Mouse (Mus musculus): Measurements from ENCODE around the gene Arl15. TPM values are rescaled to one million over a fixed set of nuclear protein-coding genes. Genes with fewer than 3 reads are reported as not detected.

The Arl15 gene
- polyA plus RNA-seq, 1 experiment from 2014 or later: 10.8 TPM

- H3K27me3 ChIP-seq (ENCODE audit: insufficient read depth, low read length): no peaks in the 10 kb centered on the region
- H3K4me2 ChIP-seq (ENCODE audit: low read length): no peak overlapping the region
- peak; percentile 64 for DNase-seq (ENCODE audit: low spot score)
- H3K36me3 ChIP-seq (ENCODE audit: insufficient read depth, low read length): 0 out of 2 replicates have a peak, but pooled peaks cover 4% of the 10 kb centered on the region
- TF ChIP-seq CTCF (IDR thresholded peaks at IDR 0.05; ENCODE audit: low read depth): no peak
- WGBS: 78% methylated on average over 16 of the region's 16 CpGs
- H3K4me3 ChIP-seq (replicated peaks; ENCODE audit: low read depth, low read length): no peak overlapping the region
- ATAC-seq (replicated peaks; ENCODE audit: low FRiP score, low read depth): no peak
- H3K9ac ChIP-seq (ENCODE audit: low read depth, low read length): no peak overlapping the region
- H3K9me3 ChIP-seq (replicated peaks; ENCODE audit: low read length): no peaks in the 10 kb centered on the region
- no peak overlapping the region for H3K27ac ChIP-seq
- H3K4me1 ChIP-seq (replicated peaks; ENCODE audit: insufficient read depth, low read length): 0 out of 2 replicates have a peak, but pooled peaks cover 3% of the 10 kb centered on the region
These were observed 44.6 kb downstream of the Arl15 start for GRCm38 (mm10) chr13:113838601-113839576.

DNA sequence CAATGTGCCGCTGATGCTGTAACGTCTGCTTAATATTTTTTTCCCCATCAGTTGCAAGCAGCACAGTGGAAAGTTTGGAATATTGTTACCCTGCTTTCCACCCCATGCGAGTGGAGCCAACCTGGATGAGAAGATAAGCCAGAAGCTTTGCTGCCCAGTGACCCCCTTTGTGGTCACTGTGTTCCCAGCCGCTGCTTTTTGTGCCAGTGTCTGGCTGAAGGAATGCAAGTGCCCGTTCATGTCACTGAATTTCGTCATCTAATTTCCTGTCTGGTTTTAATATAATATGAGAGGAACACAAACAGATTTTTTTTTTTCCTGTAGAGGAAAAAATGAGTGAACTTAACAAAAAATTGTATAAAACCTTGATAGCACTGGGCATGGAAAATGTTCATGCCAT, 46.1 kb downstream of the Arl15 start:
- Histone ChIP-seq H3K27ac (no peak overlapping the region), H3K9me3 (replicated peaks; ENCODE audit: low read length) (no peaks in the 10 kb centered on the region), H3K4me2 (ENCODE audit: low read length) (no peak overlapping the region), H3K4me1 (replicated peaks; ENCODE audit: insufficient read depth, low read length) (0 out of 2 replicates have a peak, but pooled peaks cover 11% of the 10 kb centered on the region), H3K4me3 (replicated peaks; ENCODE audit: low read depth, low read length) (no peak overlapping the region), H3K36me3 (ENCODE audit: insufficient read depth, low read length) (0 out of 2 replicates have a peak, but pooled peaks cover 4% of the 10 kb centered on the region), H3K27me3 (ENCODE audit: insufficient read depth, low read length) (no peaks in the 10 kb centered on the region), H3K9ac (ENCODE audit: low read depth, low read length) (no peak overlapping the region)
- TF ChIP-seq CTCF (IDR thresholded peaks at IDR 0.05; ENCODE audit: low read depth): no peak
- ATAC-seq (replicated peaks; ENCODE audit: low FRiP score, low read depth) (no peak), DNase-seq (ENCODE audit: low spot score) (no peak)
- WGBS: 79% methylated on average over 6 of the region's 6 CpGs

DNA sequence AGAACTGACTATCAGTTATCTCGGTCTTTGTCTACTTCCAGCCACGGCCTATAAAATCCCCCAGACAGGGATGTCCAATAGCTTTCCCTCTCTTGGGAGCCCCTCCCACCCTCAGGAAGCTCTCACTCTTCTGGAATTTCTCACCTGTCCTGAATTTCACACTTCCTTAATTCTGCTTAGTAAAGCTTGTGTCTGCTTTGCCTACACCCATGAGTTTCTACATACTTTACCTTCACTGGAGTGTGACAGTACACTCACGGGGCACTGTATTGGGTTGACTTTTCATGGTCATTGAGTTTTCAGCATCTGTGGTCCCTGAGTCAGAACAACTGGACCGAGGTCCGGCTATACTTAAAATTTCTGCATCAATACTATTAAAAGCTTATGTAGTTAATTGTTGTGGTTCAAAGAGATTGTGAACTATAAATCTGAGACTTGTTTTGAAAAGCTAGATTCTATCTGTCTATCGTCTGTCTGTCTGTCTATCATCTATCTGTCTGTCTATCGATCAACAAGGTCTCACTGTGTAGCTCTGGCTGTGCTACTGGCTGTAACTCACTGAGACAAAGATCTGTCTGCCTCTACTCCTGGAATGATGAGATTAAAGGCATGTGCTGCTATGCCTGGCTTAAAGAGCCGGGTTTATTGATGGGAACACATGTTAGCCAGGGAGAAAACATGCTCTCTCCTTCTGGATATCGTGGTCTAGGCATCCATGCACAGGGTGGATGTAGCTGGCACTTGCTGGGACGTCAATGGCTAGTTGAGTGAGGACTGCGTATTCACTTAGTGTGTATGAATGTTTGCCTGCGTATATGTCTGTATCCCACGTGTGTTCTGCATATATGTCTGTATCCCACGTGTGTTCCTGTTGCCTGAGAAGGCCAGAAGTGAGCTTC, 48.4 kb downstream of the Arl15 start:
- WGBS: 64% methylated on average over 14 of the region's 14 CpGs
- H3K4me1 ChIP-seq (replicated peaks; ENCODE audit: insufficient read depth, low read length): peaks cover 21% of the 10 kb centered on the region; the same call in 1 of the 2 replicates
- 0 out of 2 replicates have a peak overlapping the region, but pooled peaks have one; percentile 48 for H3K27ac ChIP-seq
- 0 out of 2 replicates have a peak, but pooled peaks cover 4% of the 10 kb centered on the region for H3K36me3 ChIP-seq (ENCODE audit: insufficient read depth, low read length)
- no peak overlapping the region for H3K9ac ChIP-seq (ENCODE audit: low read depth, low read length)
- DNase-seq (ENCODE audit: low spot score): peak; percentile 73
- no peaks in the 10 kb centered on the region for H3K9me3 ChIP-seq (replicated peaks; ENCODE audit: low read length)
- no peak overlapping the region for H3K4me3 ChIP-seq (replicated peaks; ENCODE audit: low read depth, low read length)
- TF ChIP-seq CTCF (IDR thresholded peaks at IDR 0.05; ENCODE audit: low read depth): no peak
- H3K4me2 ChIP-seq (ENCODE audit: low read length): no peak overlapping the region
- no peaks in the 10 kb centered on the region for H3K27me3 ChIP-seq (ENCODE audit: insufficient read depth, low read length)
- ATAC-seq (replicated peaks; ENCODE audit: low FRiP score, low read depth): peak; percentile 86

DNA sequence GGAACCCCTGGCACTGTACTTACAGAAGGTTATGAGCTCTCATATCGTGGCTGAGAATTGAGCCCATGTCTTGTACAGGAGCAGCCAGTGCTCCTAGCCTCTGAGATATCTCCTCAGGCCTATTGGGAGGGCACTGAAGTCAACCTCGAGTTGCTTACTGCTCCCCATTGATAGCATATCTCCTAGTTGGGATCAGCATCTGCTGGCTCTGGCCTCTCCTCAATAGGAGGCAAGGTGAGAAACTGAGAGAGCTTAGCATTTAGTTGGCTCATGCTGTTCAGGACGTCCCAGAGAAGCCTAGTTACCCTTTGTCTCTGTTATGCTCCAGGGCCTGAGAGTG, 49.0 kb downstream of the Arl15 start:
- no peaks in the 10 kb centered on the region for H3K9me3 ChIP-seq (replicated peaks; ENCODE audit: low read length)
- 82% methylated on average over 3 of the region's 3 CpGs for WGBS
- H3K4me3 ChIP-seq (replicated peaks; ENCODE audit: low read depth, low read length): no peak overlapping the region
- H3K9ac ChIP-seq (ENCODE audit: low read depth, low read length): no peak overlapping the region
- H3K27ac ChIP-seq: no peak overlapping the region
- 0 out of 2 replicates have a peak, but pooled peaks cover 4% of the 10 kb centered on the region for H3K36me3 ChIP-seq (ENCODE audit: insufficient read depth, low read length)
- H3K4me2 ChIP-seq (ENCODE audit: low read length): no peak overlapping the region
- TF ChIP-seq CTCF (IDR thresholded peaks at IDR 0.05; ENCODE audit: low read depth): no peak
- peaks cover 21% of the 10 kb centered on the region; the same call in 1 of the 2 replicates for H3K4me1 ChIP-seq (replicated peaks; ENCODE audit: insufficient read depth, low read length)
- no peak for DNase-seq (ENCODE audit: low spot score)
- H3K27me3 ChIP-seq (ENCODE audit: insufficient read depth, low read length): no peaks in the 10 kb centered on the region
- ATAC-seq (replicated peaks; ENCODE audit: low FRiP score, low read depth): no peak

DNA sequence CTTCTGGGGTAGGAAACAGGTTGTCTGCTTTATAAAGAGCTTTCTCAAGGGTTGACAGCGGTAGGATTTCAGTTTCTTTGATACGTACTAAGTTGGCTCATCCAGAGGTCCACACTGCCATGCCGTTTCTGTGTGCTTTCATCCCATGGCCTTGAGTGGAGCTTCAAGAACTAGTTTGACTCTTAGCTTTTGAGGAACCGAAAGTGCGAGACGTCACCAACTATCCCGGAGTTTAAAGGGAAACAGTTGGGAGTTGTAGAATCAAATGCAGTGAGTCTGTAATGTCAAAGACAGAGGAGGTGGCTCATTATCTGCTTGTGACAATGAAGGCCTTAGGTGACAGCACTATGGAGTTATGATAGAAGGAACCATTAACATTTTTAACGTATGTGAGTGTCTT, 49.6 kb downstream of the Arl15 start:
- no peak for TF ChIP-seq CTCF (IDR thresholded peaks at IDR 0.05; ENCODE audit: low read depth)
- 95% methylated on average over 8 of the region's 8 CpGs for WGBS
- no peak overlapping the region for H3K9ac ChIP-seq (ENCODE audit: low read depth, low read length)
- H3K9me3 ChIP-seq (replicated peaks; ENCODE audit: low read length): no peaks in the 10 kb centered on the region
- DNase-seq (ENCODE audit: low spot score): no peak
- peaks cover 21% of the 10 kb centered on the region; the same call in 1 of the 2 replicates for H3K4me1 ChIP-seq (replicated peaks; ENCODE audit: insufficient read depth, low read length)
- H3K27me3 ChIP-seq (ENCODE audit: insufficient read depth, low read length): no peaks in the 10 kb centered on the region
- H3K4me3 ChIP-seq (replicated peaks; ENCODE audit: low read depth, low read length): no peak overlapping the region
- 0 out of 2 replicates have a peak, but pooled peaks cover 4% of the 10 kb centered on the region for H3K36me3 ChIP-seq (ENCODE audit: insufficient read depth, low read length)
- ATAC-seq (replicated peaks; ENCODE audit: low FRiP score, low read depth): no peak
- no peak overlapping the region for H3K4me2 ChIP-seq (ENCODE audit: low read length)
- H3K27ac ChIP-seq: no peak overlapping the region

- H3K4me2 ChIP-seq (ENCODE audit: low read length): no peak overlapping the region
- peaks cover 21% of the 10 kb centered on the region; the same call in 1 of the 2 replicates for H3K4me1 ChIP-seq (replicated peaks; ENCODE audit: insufficient read depth, low read length)
- H3K4me3 ChIP-seq (replicated peaks; ENCODE audit: low read depth, low read length): no peak overlapping the region
- DNase-seq (ENCODE audit: low spot score): no peak
- no peak overlapping the region for H3K27ac ChIP-seq
- H3K36me3 ChIP-seq (ENCODE audit: insufficient read depth, low read length): 0 out of 2 replicates have a peak, but pooled peaks cover 3% of the 10 kb centered on the region
- no peaks in the 10 kb centered on the region for H3K27me3 ChIP-seq (ENCODE audit: insufficient read depth, low read length)
- H3K9ac ChIP-seq (ENCODE audit: low read depth, low read length): no peak overlapping the region
- 68% methylated on average over 4 of the region's 4 CpGs for WGBS
- no peak for TF ChIP-seq CTCF (IDR thresholded peaks at IDR 0.05; ENCODE audit: low read depth)
- H3K9me3 ChIP-seq (replicated peaks; ENCODE audit: low read length): no peaks in the 10 kb centered on the region; the same call in 1 of the 2 replicates
- ATAC-seq (replicated peaks; ENCODE audit: low FRiP score, low read depth): peak; percentile 11; the same call in 1 of the 2 replicates
These were observed 50.4 kb downstream of the Arl15 start for GRCm38 (mm10) chr13:113844717-113845116.

Measured in kidney, postnatal 0 days (tissue).